Mouse (Mus musculus) left cerebral cortex, postnatal 25 days (tissue): ENCODE measurements around the gene Gm47791. TPM values are rescaled to one million over a fixed set of nuclear protein-coding genes. Genes with fewer than 3 reads are reported as not detected.

Experiments used
- DNase-seq, 2 experiments: peaks; one replicate each; pipeline ENCODE4 v3.0.0; 2022; ENCODE audit warnings: low spot score in 2 of 2, mixed read lengths in 1 of 2
- intact Hi-C: fragments of 180-260 bp; cut with DNase I; formaldehyde crosslinking; loops from one replicate; pipeline ENCODE4 v1.15.1; 2025
- total RNA-seq, 2 experiments: library from RNA; stranded (reverse); gene quantifications; 2 replicates each; pipeline ENCODE4 v1.2.3; 2021

The Gm47791 gene
- total RNA-seq = not detected

GRCm38 (mm10) chr1:82771022-82771586, at the start of gene Gm47791:
Gm47791 (minus strand) TSS chr1:82771243.
- DNase-seq = no peak
- intact Hi-C loops = no loop called here

DNA sequence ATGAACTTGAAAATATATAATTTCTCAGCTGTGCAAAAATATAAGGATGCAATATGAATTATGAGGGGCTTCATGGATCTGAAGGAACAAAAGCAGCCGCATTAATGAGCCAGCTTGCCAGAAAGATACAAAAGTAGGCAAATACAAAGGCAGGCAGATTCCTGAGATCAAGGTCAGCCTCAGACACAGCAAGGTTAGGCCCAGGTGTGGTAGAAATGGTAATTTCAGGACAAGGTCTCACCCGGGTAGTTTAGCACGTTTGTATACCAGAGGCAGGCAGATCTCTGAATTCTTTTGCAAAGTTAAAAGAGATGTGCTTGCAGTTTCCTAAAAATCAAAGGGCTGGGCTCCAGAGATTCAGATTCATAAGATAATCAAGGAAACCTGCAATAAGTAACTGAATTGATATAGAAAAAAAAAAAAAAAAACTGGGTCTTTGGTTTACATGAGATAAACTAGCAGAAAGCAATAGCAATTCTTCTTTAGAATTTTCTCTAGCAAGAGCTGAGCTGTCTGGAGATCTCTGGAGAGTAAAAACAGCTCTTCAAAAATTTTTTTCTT, 49.7 kb upstream of the Gm47791 start:
- intact Hi-C loops = no loop called here
- no peak for DNase-seq

DNA sequence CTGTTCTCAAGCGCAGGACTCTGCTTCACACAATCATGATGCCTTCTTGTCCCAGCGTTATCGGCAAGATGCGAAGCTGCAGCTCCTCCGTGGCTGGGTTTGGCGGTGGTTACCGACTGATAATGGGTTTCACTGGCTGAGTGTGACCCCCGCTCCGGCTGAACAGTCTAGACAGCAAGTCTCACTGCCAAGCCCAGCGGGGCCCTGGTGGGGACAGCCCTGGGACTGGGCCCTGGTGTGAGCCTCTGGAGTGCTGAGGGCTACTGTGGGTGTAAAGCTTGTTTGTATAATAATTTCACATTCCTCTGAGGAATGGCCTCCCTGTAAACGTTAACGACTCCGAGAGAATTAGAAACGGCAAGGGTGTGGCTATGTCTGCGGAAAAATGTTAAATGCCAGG, 49.1 kb upstream of the Gm47791 start:
- intact Hi-C loops = no loop called here
- no peak for DNase-seq

DNA sequence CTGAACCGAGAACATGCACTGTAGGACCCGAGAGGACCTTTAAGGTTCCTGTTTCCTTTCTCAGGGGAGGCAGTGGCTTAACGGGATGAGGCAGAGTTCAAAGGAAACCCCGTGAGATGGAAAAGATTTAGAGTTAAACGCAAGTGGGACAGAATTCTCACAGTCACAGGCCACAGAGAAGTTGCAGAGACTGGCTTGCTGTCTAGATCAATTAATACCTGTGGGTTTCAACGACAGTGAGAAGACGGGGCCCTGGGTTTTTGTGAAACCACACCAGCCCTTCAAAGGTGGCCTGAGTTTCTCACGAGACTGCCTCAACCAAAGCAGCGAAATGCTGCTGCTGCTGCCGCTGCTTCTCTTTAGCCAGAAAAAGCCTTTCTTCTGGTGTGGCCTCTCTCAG, 48.3 kb upstream of the Gm47791 start:
- DNase-seq = no peak
- intact Hi-C loops = no loop called here

DNA sequence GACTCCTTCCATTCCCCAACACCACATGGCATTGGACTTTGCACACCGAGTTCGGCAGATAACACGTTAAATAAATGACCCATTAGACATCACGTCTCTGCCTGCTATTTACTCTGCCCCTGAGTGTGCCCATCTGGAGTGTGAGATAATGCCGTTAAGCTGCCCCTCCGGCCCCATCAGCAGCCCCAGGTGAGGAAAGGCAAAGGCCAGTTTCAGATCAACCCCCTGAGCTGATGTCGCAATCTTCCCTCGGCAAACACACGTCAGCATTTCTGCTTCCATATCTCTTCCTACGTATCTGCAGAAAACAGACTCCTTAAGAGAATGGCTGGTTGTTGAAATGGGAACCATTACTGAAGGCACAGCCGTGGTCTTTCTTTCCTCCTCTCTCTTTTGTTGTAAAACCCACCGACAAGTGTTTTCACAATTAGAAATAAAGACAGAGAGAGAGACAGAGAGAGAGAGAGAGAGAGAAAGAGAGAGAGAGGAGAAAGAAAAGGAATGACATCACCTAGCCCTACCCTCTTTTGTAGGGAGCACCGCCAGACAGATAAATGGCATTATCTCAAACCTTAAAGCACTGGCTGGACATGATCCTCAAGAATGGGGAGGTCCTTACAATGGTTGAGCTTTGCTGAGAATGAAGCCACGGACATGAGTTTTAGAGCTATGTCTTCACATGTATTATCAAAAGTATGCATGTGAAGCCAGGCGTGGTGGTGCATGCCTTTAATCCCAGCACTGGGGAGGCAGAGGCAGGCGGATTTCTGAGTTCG, 45.1 kb upstream of the Gm47791 start:
- no peak for DNase-seq
- intact Hi-C loops = no loop called here

DNA sequence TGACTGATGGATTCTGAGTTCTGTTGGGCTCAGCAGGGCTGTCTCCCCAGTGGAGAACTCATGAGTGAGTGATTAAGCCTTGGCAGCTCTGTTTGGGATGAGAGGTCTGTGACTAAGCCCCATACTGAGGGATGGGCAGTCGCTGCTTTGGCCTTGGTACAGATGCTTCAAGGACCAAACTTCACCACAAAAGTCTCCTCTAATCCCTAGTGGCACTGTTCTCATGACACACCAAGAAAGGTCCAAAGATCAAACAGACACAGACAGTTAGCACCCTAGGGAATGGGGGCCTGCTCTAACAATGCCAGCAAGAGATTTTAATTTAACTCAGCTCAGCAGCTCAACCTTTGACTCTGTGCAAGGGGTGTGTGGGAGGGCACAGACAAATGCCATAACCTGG, 40.7 kb upstream of the Gm47791 start:
- intact Hi-C loops = no loop called here

GRCm38 (mm10) chr1:82808564-82808963, 37.5 kb upstream of the Gm47791 start:
- no peak for DNase-seq
- intact Hi-C loops = no loop called here

More for the DNA sequence above, 40.7 kb upstream of the Gm47791 start:
- no peak for DNase-seq

GRCm38 (mm10) chr1:82807206-82807605, 36.2 kb upstream of the Gm47791 start:
- DNase-seq = no peak
- intact Hi-C loops = no loop called here

DNA sequence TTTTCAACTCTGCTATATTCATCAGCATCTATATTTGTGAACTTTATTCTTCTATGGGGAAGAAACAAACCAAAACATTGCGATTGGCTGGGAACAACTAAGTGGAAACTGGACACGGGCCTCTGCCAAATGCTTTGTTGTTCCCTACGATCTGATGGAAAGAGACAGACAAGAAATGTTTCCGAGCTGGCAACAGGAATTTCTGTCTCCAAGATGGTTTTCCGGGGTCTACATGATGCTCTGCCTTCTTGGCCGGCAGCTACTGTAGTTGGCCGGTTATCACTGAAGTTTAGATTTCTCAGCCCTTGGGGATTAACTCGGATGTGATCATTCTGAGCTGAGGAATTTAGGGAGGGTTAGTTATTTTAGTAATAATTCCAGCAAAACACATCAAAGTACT, 35.3 kb upstream of the Gm47791 start:
- DNase-seq = no peak
- intact Hi-C loops = no loop called here

- intact Hi-C loops = loop anchor here (2.0 kb wide), 1 partner anchor 35 kb away; the partner anchor contains the start of gene Agfg1
- peak in 1 of 2 experiments; percentile 74 for DNase-seq
Observed at GRCm38 (mm10) chr1:82804059-82804458, 33.0 kb upstream of the Gm47791 start.

DNA sequence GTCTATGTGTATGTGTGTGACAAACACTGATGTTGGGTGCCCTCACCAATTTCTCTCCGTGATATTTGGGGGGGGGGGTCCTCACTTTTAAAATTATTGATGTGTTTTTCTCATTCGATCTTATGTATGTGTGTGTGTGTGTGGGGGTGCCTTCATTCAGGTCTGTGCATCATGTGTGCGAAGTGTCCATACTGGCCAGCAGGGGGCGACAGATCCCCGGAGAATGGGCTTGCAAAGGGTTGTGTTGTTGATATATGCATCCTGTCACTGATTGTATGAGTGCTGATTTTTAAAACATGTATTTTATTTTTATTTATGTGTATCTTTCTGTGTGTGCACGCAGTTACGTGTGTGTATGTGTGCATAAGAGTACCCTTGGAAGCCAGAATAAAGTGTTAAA, 32.6 kb upstream of the Gm47791 start:
- DNase-seq = no peak
- intact Hi-C loops = loop anchor here (2.0 kb wide), 1 partner anchor 35 kb away; the partner anchor contains the start of gene Agfg1

GRCm38 (mm10) chr1:82801105-82801783, 30.2 kb upstream of the Gm47791 start:
- intact Hi-C loops = no loop called here
- peak in 1 of 2 experiments; percentile 38 for DNase-seq

- no peak for DNase-seq
- intact Hi-C loops = no loop called here
Observed at GRCm38 (mm10) chr1:82798922-82799321, 27.9 kb upstream of the Gm47791 start.

- DNase-seq = no peak
- intact Hi-C loops = no loop called here
Observed at GRCm38 (mm10) chr1:82798304-82798703, 27.3 kb upstream of the Gm47791 start.

DNA sequence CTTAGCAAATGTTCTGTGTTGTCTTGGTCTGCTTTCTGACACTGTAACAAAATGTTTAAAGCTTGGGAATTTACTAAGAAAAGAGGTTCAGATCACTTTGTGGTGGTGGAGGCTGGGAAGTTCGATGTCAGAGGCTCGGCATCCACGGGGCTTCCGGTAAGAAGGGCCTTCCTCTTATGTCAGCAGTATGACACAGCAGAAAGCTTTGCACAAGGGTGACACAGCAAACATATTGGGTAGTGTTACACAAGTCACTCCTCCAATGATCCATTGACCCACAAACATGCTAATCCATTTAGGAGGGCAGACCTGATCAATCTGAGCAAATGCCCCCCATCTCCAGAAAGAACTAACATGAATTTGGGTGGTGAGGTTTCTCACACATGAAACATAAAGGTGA, 26.0 kb upstream of the Gm47791 start:
- intact Hi-C loops = no loop called here
- DNase-seq = no peak

DNA sequence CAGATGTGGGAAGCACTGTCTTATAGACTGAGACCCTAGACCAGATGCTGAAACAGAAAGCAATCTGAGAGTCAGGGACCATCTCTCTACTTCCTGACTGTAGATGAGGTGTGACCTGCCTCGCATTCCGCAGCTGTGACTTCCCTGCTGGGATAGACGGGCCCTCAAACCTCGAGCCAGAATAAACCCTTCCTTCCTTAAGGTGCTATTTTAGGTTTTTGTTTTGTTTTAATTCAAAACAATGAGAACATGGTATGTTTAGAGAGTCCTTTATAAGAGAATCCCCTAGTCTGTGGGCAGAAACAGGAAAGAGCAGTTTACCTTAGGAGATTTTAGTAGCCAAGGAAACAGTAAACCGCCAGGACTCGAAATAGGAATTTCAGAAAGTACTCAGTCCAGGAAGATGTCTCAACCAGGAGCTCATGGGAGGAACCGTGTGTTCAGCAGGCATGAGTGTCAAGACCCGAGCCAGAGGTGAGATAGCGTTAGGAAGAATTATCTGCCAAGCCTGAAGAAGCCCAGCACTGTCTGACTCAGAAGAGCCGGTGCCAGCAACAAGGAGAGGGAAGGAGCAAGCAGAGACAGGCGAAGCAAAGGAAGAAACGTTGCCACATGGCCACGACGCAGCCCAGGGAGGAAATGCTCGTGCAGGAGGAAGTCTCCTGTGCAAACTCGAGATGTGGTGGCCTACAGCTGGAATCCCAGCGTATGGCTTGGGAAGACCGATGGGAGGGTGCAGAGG, 24.8 kb upstream of the Gm47791 start:
- DNase-seq = peak in 1 of 2 experiments; percentile 23
- intact Hi-C loops = no loop called here

DNA sequence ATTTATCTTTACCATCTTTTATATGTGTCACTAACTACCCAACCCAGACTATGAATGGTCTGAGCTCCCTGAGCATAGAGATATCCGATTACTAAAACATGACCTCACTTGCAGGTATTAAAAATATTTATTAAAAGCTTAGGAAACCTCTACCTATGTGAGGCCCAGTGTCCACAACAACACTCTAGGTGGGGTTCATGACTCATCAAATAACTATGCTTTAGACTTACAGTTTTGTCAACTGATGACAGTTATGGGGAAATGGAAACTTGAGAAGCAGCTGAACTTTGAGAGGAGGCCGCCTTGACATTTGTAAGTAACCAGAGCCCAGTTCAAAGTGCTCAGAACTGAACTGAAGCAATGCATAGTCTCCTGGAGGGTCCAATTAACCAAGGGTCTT, 24.2 kb upstream of the Gm47791 start:
- intact Hi-C loops = no loop called here
- DNase-seq = no peak

- peak; percentile 43 to 85 for DNase-seq
- intact Hi-C loops = loop anchor here (5.0 kb wide), 1 partner anchor 283 kb away; no protein-coding TSS in a partner anchor
Observed at GRCm38 (mm10) chr1:82793986-82794385, 22.9 kb upstream of the Gm47791 start.

DNA sequence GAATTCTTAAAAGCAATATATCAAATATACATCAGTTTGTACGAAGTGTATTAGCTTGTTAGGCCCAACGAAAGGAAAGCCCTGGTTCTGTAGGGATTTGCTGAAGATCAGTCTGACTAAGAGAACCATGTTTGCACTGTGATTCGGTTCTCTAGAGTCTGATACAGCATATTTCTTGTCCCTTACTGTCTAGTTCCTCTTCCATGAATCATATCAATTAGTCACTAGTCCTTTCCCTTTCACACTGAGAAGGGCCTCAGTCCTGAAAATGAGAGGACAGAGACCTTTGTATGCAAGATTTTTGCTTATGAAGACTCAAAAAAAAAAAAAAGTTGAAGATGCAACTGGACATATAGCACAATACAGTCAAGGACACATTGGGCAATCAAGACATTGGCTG, 22.1 kb upstream of the Gm47791 start:
- intact Hi-C loops = loop anchor here (5.0 kb wide), 1 partner anchor 284 kb away; no protein-coding TSS in a partner anchor
- no peak for DNase-seq

DNA sequence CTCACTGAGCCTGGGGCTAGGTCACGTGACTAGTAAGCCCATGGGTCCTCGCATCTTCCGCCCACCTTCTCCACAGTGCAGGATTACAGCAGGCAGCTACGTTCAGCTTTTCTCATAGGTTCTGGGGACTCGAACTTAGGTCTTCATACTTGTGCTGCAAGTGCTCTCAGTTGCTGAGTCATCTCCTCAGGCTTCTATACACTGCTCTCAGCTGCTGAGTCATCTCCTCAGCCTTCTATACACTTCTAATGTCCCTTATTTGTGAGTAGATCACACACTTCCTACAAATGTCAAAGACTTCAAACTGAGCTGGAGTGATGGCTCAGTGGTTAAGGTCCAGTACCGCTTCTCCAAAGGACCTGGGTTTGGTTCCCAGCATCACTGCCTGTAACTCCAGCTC, 21.2 kb upstream of the Gm47791 start:
- no peak for DNase-seq
- intact Hi-C loops = loop anchor here (5.0 kb wide), 1 partner anchor 285 kb away; no protein-coding TSS in a partner anchor
